Mouse (Mus musculus): ENCODE measurements around the gene Disc1. TPM values are rescaled to one million over a fixed set of nuclear protein-coding genes. Genes with fewer than 3 reads are reported as not detected.

The Disc1 gene
- total and polyA plus RNA-seq, 3 experiments, result not detected

DNA sequence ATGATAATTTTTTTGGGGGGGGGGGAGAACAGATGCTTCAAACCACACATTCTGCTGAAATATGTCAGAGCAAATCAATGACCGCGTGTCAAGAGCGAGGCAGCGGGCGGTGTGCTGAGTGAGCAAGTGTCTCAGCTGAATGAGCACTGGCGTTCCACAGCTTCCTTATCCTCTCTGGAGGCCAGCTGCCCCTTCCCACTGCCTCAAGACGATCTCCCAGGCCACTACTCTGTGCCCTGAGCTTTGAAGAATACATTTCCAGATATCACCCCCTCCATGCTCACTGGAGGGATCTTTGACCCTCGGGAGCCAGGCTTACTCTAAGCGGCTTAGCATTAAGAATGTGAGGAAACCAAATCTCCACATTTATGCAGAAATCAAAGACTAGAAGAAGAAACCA, 59.2 kb downstream of the Disc1 start:
- no peak overlapping the region for H3K4me3 ChIP-seq (replicated peaks in 1 of 3; ENCODE audit: low read depth in 2 of 3, low read length in 2 of 3, poor library complexity in 1 of 3)
- no peak overlapping the region for H3K27ac ChIP-seq (ENCODE audit: insufficient read depth, low read depth)
- peaks cover 3% of the 10 kb centered on the region in 2 experiments; a peak in 3 of 4 replicates for H3K4me1 ChIP-seq (ENCODE audit: control insufficient read depth in 1 of 2, insufficient read depth in 2 of 2)
- H3K36me3 ChIP-seq (replicated peaks in 1 of 2; ENCODE audit: control insufficient read depth in 1 of 2, insufficient read depth in 1 of 2, low read length in 1 of 2), result no peaks in the 10 kb centered on the region
- H3K4me2 ChIP-seq (ENCODE audit: insufficient read depth, low read depth, poor library complexity, severe bottlenecking), result no peak overlapping the region
- DNase-seq (ENCODE audit: extremely low read depth), result no peak
- in situ Hi-C loops (cut with MboI; ENCODE audit: low pct_ligation_motif_present, low pct_unique_long_range_greater_than_20kb, low sequenced_read_pairs), result no loop called here
- no peaks in the 10 kb centered on the region for H3K9me3 ChIP-seq (replicated peaks; ENCODE audit: low read length)
- no peaks in the 10 kb centered on the region for H3K79me2 ChIP-seq (replicated peaks; ENCODE audit: control insufficient read depth, extremely low read depth, insufficient read depth, poor library complexity, severe bottlenecking)
- TF ChIP-seq EP300 (IDR thresholded peaks at IDR 0.05; ENCODE audit: low read length) (no peak), USF1 (IDR thresholded peaks at IDR 0.05; ENCODE audit: low read depth, low read length) (no peak), SMC3 (IDR thresholded peaks at IDR 0.05; ENCODE audit: low read depth, low read length) (no peak), HCFC1 (IDR thresholded peaks at IDR 0.05; ENCODE audit: low read depth, low read length) (no peak), E2F4 (IDR thresholded peaks at IDR 0.05; ENCODE audit: insufficient replicate concordance, low read depth, low read length) (no peak), CTCF (conservative IDR thresholded peaks at IDR 0.05 in 1 of 2, IDR thresholded peaks at IDR 0.05 in 1 of 2; ENCODE audit: low read depth in 2 of 2, low read length in 2 of 2) (no peak), RCOR1 (conservative IDR thresholded peaks at IDR 0.05; ENCODE audit: low read depth, low read length) (no peak), PAX5 (IDR thresholded peaks at IDR 0.05; ENCODE audit: low read length) (no peak), IRF4 (IDR thresholded peaks at IDR 0.05; ENCODE audit: low read depth, low read length) (no peak), ETS1 (conservative IDR thresholded peaks at IDR 0.05; ENCODE audit: low read depth, low read length) (no peak), KAT2A (IDR thresholded peaks at IDR 0.05; ENCODE audit: insufficient replicate concordance, low read length) (no peak), MYC (IDR thresholded peaks at IDR 0.05; ENCODE audit: low read depth, low read length) (no peak), MXI1 (IDR thresholded peaks at IDR 0.05; ENCODE audit: low read depth, low read length) (no peak), MAZ (IDR thresholded peaks at IDR 0.05; ENCODE audit: low read depth, low read length) (no peak), ZMIZ1 (IDR thresholded peaks at IDR 0.05; ENCODE audit: low read depth, low read length) (no peak), MAFK (IDR thresholded peaks at IDR 0.05; ENCODE audit: insufficient replicate concordance, low read length) (no peak), USF2 (conservative IDR thresholded peaks at IDR 0.05; ENCODE audit: low read depth, low read length) (no peak), GABPA (IDR thresholded peaks at IDR 0.05; ENCODE audit: insufficient replicate concordance, low read depth, low read length) (no peak)
- no peak overlapping the region for H3K9ac ChIP-seq (ENCODE audit: insufficient read depth, low read depth)
- dilution Hi-C loops (cut with MboI; ENCODE audit: extremely low pct_ligation_motif_present, extremely low pct_unique_long_range_greater_than_20kb, low sequenced_read_pairs), result no loop called here
- H3K27me3 ChIP-seq (replicated peaks), result no peaks in the 10 kb centered on the region

- Histone ChIP-seq H3K36me3 (replicated peaks in 1 of 2; ENCODE audit: control insufficient read depth in 1 of 2, insufficient read depth in 1 of 2, low read length in 1 of 2) (no peaks in the 10 kb centered on the region), H3K9me3 (replicated peaks; ENCODE audit: low read length) (no peaks in the 10 kb centered on the region), H3K4me3 (replicated peaks in 1 of 3; ENCODE audit: low read depth in 2 of 3, low read length in 2 of 3, poor library complexity in 1 of 3) (no peak overlapping the region), H3K27ac (ENCODE audit: insufficient read depth, low read depth) (no peak overlapping the region), H3K9ac (ENCODE audit: insufficient read depth, low read depth) (no peak overlapping the region), H3K79me2 (replicated peaks; ENCODE audit: control insufficient read depth, extremely low read depth, insufficient read depth, poor library complexity, severe bottlenecking) (no peaks in the 10 kb centered on the region), H3K4me2 (ENCODE audit: insufficient read depth, low read depth, poor library complexity, severe bottlenecking) (no peak overlapping the region), H3K27me3 (replicated peaks) (no peaks in the 10 kb centered on the region), H3K4me1 (ENCODE audit: control insufficient read depth in 1 of 2, insufficient read depth in 2 of 2) (peaks cover 3% of the 10 kb centered on the region in 2 experiments; a peak in 3 of 4 replicates)
- TF ChIP-seq POLR2AphosphoS2 (IDR thresholded peaks at IDR 0.05; ENCODE audit: low read depth, low read length) (no peak), NRF1 (IDR thresholded peaks at IDR 0.05; ENCODE audit: low read depth, low read length) (no peak), CHD1 (IDR thresholded peaks at IDR 0.05; ENCODE audit: low read depth, low read length) (no peak), USF1 (IDR thresholded peaks at IDR 0.05; ENCODE audit: low read depth, low read length) (no peak)
- no peak for DNase-seq (ENCODE audit: extremely low read depth)
- in situ Hi-C loops (cut with MboI; ENCODE audit: low pct_ligation_motif_present, low pct_unique_long_range_greater_than_20kb, low sequenced_read_pairs), result no loop called here
- dilution Hi-C loops (cut with MboI; ENCODE audit: extremely low pct_ligation_motif_present, extremely low pct_unique_long_range_greater_than_20kb, low sequenced_read_pairs), result no loop called here
Observed at GRCm38 (mm10) chr8:125113831-125114230, 59.8 kb downstream of the Disc1 start.
